Mouse (Mus musculus): Measurements from ENCODE around the gene Smad3. TPM values are rescaled to one million over a fixed set of nuclear protein-coding genes. Genes with fewer than 3 reads are reported as not detected.

The Smad3 gene
- polyA plus RNA-seq, 1 experiment from 2014 or later, result 5.4 TPM

- H3K9me3 ChIP-seq (replicated peaks; ENCODE audit: control insufficient read depth, low read length), result no peaks in the 10 kb centered on the region
- H3K36me3 ChIP-seq (ENCODE audit: control insufficient read depth, insufficient read depth, low read length), result peaks cover 12% of the 10 kb centered on the region; the same call in 1 of the 2 replicates
- no peak overlapping the region for H3K27ac ChIP-seq (ENCODE audit: low read depth, low read length)
- no peak overlapping the region for H3K4me2 ChIP-seq (ENCODE audit: low read length)
- H3K4me1 ChIP-seq (ENCODE audit: control insufficient read depth, insufficient read depth, low read length), result peaks cover 27% of the 10 kb centered on the region
- no peaks in the 10 kb centered on the region for H3K27me3 ChIP-seq (replicated peaks; ENCODE audit: control insufficient read depth, insufficient read depth, low read length)
- no peak overlapping the region for H3K4me3 ChIP-seq (ENCODE audit: low read depth, low read length)
- ATAC-seq (no peak), DNase-seq (ENCODE audit: low spot score) (no peak)
- no peak overlapping the region for H3K9ac ChIP-seq (ENCODE audit: low read length)
- 85% methylated on average over 10 of the region's 10 CpGs for WGBS
Measured at GRCm38 (mm10) chr9:63663222-63663621, 94.6 kb downstream of the Smad3 start.

DNA sequence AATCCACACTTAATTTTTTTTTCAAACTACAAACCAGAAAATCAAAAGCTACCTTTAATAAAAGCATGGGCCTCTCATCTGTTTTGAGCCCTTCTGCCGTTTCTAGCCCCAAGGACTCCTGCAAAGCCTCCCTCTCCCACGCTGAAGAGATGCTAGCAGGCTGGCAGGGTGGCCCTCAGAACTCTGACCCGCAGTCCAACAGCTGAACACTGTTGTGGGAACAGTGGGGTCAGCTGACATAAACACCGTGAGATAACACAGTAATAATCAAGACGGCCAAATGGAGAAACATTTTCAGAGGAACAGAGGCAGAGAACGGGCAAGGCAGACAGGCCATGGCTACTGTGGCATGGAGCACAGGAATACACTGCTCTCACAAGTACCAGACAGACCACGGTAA, 95.0 kb downstream of the Smad3 start:
- Histone ChIP-seq H3K4me3 (ENCODE audit: low read depth, low read length) (no peak overlapping the region), H3K4me2 (ENCODE audit: low read length) (no peak overlapping the region), H3K9ac (ENCODE audit: low read length) (no peak overlapping the region), H3K36me3 (ENCODE audit: control insufficient read depth, insufficient read depth, low read length) (peaks cover 12% of the 10 kb centered on the region; the same call in 1 of the 2 replicates), H3K9me3 (replicated peaks; ENCODE audit: control insufficient read depth, low read length) (no peaks in the 10 kb centered on the region), H3K27me3 (replicated peaks; ENCODE audit: control insufficient read depth, insufficient read depth, low read length) (no peaks in the 10 kb centered on the region), H3K27ac (ENCODE audit: low read depth, low read length) (no peak overlapping the region), H3K4me1 (ENCODE audit: control insufficient read depth, insufficient read depth, low read length) (peaks cover 26% of the 10 kb centered on the region)
- 87% methylated on average over 7 of the region's 7 CpGs for WGBS
- ATAC-seq, result no peak
- DNase-seq (ENCODE audit: low spot score), result no peak

- Histone ChIP-seq H3K4me2 (ENCODE audit: low read length) (no peak overlapping the region), H3K9me3 (replicated peaks; ENCODE audit: control insufficient read depth, low read length) (no peaks in the 10 kb centered on the region), H3K27ac (ENCODE audit: low read depth, low read length) (no peak overlapping the region), H3K36me3 (ENCODE audit: control insufficient read depth, insufficient read depth, low read length) (peaks cover 12% of the 10 kb centered on the region; the same call in 1 of the 2 replicates), H3K4me1 (ENCODE audit: control insufficient read depth, insufficient read depth, low read length) (peaks cover 15% of the 10 kb centered on the region), H3K4me3 (ENCODE audit: low read depth, low read length) (no peak overlapping the region), H3K27me3 (replicated peaks; ENCODE audit: control insufficient read depth, insufficient read depth, low read length) (no peaks in the 10 kb centered on the region), H3K9ac (ENCODE audit: low read length) (no peak overlapping the region)
- ATAC-seq (no peak), DNase-seq (ENCODE audit: low spot score) (no peak)
- 91% methylated on average over 3 of the region's 3 CpGs for WGBS
Measured at GRCm38 (mm10) chr9:63660691-63661090, 97.1 kb downstream of the Smad3 start.

- 96% methylated on average over 4 of the region's 4 CpGs for WGBS
- Histone ChIP-seq H3K4me3 (ENCODE audit: low read depth, low read length) (no peak overlapping the region), H3K4me2 (ENCODE audit: low read length) (no peak overlapping the region), H3K4me1 (ENCODE audit: control insufficient read depth, insufficient read depth, low read length) (peaks cover 11% of the 10 kb centered on the region), H3K9me3 (replicated peaks; ENCODE audit: control insufficient read depth, low read length) (no peaks in the 10 kb centered on the region), H3K9ac (ENCODE audit: low read length) (no peak overlapping the region), H3K27me3 (replicated peaks; ENCODE audit: control insufficient read depth, insufficient read depth, low read length) (no peaks in the 10 kb centered on the region), H3K27ac (ENCODE audit: low read depth, low read length) (no peak overlapping the region), H3K36me3 (ENCODE audit: control insufficient read depth, insufficient read depth, low read length) (peaks cover 12% of the 10 kb centered on the region; the same call in 1 of the 2 replicates)
- DNase-seq (ENCODE audit: low spot score) (no peak), ATAC-seq (no peak)
Measured at GRCm38 (mm10) chr9:63660061-63660460, 97.7 kb downstream of the Smad3 start.

- Histone ChIP-seq H3K4me1 (ENCODE audit: control insufficient read depth, insufficient read depth, low read length) (peaks cover 10% of the 10 kb centered on the region), H3K9me3 (replicated peaks; ENCODE audit: control insufficient read depth, low read length) (no peaks in the 10 kb centered on the region), H3K36me3 (ENCODE audit: control insufficient read depth, insufficient read depth, low read length) (peaks cover 12% of the 10 kb centered on the region; the same call in 1 of the 2 replicates), H3K27ac (ENCODE audit: low read depth, low read length) (0 out of 2 replicates have a peak overlapping the region, but pooled peaks have one; percentile 4), H3K27me3 (replicated peaks; ENCODE audit: control insufficient read depth, insufficient read depth, low read length) (no peaks in the 10 kb centered on the region), H3K9ac (ENCODE audit: low read length) (no peak overlapping the region), H3K4me2 (ENCODE audit: low read length) (no peak overlapping the region), H3K4me3 (ENCODE audit: low read depth, low read length) (no peak overlapping the region)
- DNase-seq (ENCODE audit: low spot score), result peak; percentile 90
- peak; percentile 85 for ATAC-seq
- WGBS, result 19% methylated on average over 5 of the region's 5 CpGs
Measured at GRCm38 (mm10) chr9:63658970-63659371, 98.8 kb downstream of the Smad3 start.

DNA sequence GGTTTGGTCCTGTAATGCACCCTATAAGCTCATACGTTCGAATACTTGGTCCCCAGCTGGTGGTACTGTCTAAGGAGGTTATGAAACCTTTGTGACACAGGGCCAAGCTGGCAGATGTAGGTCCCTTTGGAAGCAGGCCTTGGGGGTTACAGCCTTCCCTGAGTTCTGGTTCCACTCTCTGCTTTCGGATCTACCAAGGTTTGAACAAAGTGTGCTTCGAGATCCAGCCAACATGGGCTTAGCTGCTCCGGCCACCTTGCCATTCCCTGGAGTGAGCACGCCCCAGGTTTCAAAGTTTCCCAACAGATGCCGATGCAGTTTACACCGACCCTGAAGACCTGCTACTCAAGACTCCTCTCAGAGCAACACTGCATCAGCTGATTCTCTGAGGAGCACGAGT, 99.4 kb downstream of the Smad3 start:
- ATAC-seq (no peak), DNase-seq (ENCODE audit: low spot score) (no peak)
- no peaks in the 10 kb centered on the region for H3K9me3 ChIP-seq (replicated peaks; ENCODE audit: control insufficient read depth, low read length)
- no peak overlapping the region for H3K4me3 ChIP-seq (ENCODE audit: low read depth, low read length)
- 86% methylated on average over 9 of the region's 9 CpGs for WGBS
- no peak overlapping the region for H3K9ac ChIP-seq (ENCODE audit: low read length)
- peaks cover 14% of the 10 kb centered on the region for H3K4me1 ChIP-seq (ENCODE audit: control insufficient read depth, insufficient read depth, low read length)
- H3K36me3 ChIP-seq (ENCODE audit: control insufficient read depth, insufficient read depth, low read length), result peaks cover 12% of the 10 kb centered on the region; the same call in 1 of the 2 replicates
- 0 out of 2 replicates have a peak overlapping the region, but pooled peaks have one; percentile 4 for H3K27ac ChIP-seq (ENCODE audit: low read depth, low read length)
- no peak overlapping the region for H3K4me2 ChIP-seq (ENCODE audit: low read length)
- no peaks in the 10 kb centered on the region for H3K27me3 ChIP-seq (replicated peaks; ENCODE audit: control insufficient read depth, insufficient read depth, low read length)

GRCm38 (mm10) chr9:63657167-63657566, 100.6 kb downstream of the Smad3 start:
- H3K4me2 ChIP-seq (ENCODE audit: low read length), result no peak overlapping the region
- peaks cover 18% of the 10 kb centered on the region for H3K4me1 ChIP-seq (ENCODE audit: control insufficient read depth, insufficient read depth, low read length)
- ATAC-seq, result no peak
- H3K36me3 ChIP-seq (ENCODE audit: control insufficient read depth, insufficient read depth, low read length), result peaks cover 9% of the 10 kb centered on the region; the same call in 1 of the 2 replicates
- no peak overlapping the region for H3K4me3 ChIP-seq (ENCODE audit: low read depth, low read length)
- no peaks in the 10 kb centered on the region for H3K9me3 ChIP-seq (replicated peaks; ENCODE audit: control insufficient read depth, low read length)
- H3K27ac ChIP-seq (ENCODE audit: low read depth, low read length), result no peak overlapping the region
- 87% methylated on average over 4 of the region's 4 CpGs for WGBS
- no peak overlapping the region for H3K9ac ChIP-seq (ENCODE audit: low read length)
- no peak for DNase-seq (ENCODE audit: low spot score)
- H3K27me3 ChIP-seq (replicated peaks; ENCODE audit: control insufficient read depth, insufficient read depth, low read length), result no peaks in the 10 kb centered on the region

- Histone ChIP-seq H3K27ac (ENCODE audit: low read depth, low read length) (no peak overlapping the region), H3K9me3 (replicated peaks; ENCODE audit: control insufficient read depth, low read length) (no peaks in the 10 kb centered on the region), H3K36me3 (ENCODE audit: control insufficient read depth, insufficient read depth, low read length) (peaks cover 10% of the 10 kb centered on the region; the same call in 1 of the 2 replicates), H3K9ac (ENCODE audit: low read length) (no peak overlapping the region), H3K4me1 (ENCODE audit: control insufficient read depth, insufficient read depth, low read length) (peaks cover 18% of the 10 kb centered on the region), H3K27me3 (replicated peaks; ENCODE audit: control insufficient read depth, insufficient read depth, low read length) (no peaks in the 10 kb centered on the region), H3K4me3 (ENCODE audit: low read depth, low read length) (no peak overlapping the region), H3K4me2 (ENCODE audit: low read length) (no peak overlapping the region)
- ATAC-seq (no peak), DNase-seq (ENCODE audit: low spot score) (no peak)
- 38% methylated on average over 1 of the region's 1 CpGs for WGBS
Measured at GRCm38 (mm10) chr9:63655092-63655491, 102.7 kb downstream of the Smad3 start.

GRCm38 (mm10) chr9:63654575-63654974, 103.2 kb downstream of the Smad3 start:
- H3K27ac ChIP-seq (ENCODE audit: low read depth, low read length), result no peak overlapping the region
- H3K4me2 ChIP-seq (ENCODE audit: low read length), result no peak overlapping the region
- no peak overlapping the region for H3K9ac ChIP-seq (ENCODE audit: low read length)
- no peaks in the 10 kb centered on the region for H3K27me3 ChIP-seq (replicated peaks; ENCODE audit: control insufficient read depth, insufficient read depth, low read length)
- WGBS, result 93% methylated on average over 8 of the region's 8 CpGs
- no peak overlapping the region for H3K4me3 ChIP-seq (ENCODE audit: low read depth, low read length)
- H3K4me1 ChIP-seq (ENCODE audit: control insufficient read depth, insufficient read depth, low read length), result peaks cover 18% of the 10 kb centered on the region
- ATAC-seq, result no peak
- H3K36me3 ChIP-seq (ENCODE audit: control insufficient read depth, insufficient read depth, low read length), result peaks cover 12% of the 10 kb centered on the region; the same call in 1 of the 2 replicates
- no peak for DNase-seq (ENCODE audit: low spot score)
- no peaks in the 10 kb centered on the region for H3K9me3 ChIP-seq (replicated peaks; ENCODE audit: control insufficient read depth, low read length)

Measured in forebrain, embryonic 14.5 days (tissue).